Mouse (Mus musculus) C2C12 (cell line): Measurements from ENCODE around the gene Ccdc184.

ENCODE experiments used
- CTCF ChIP-seq: IDR thresholded peaks from one replicate; pipeline ENCODE4 v1.5.1; 2011; ENCODE audit not compliant: control insufficient read depth, insufficient read depth, insufficient read length
- MAX ChIP-seq: IDR thresholded peaks from one replicate; pipeline ENCODE4 v1.6.1; 2011; ENCODE audit warnings: mild to moderate bottlenecking, control low read depth
- MYOG ChIP-seq: IDR thresholded peaks from one replicate; pipeline ENCODE4 v1.6.1; 2011; ENCODE audit not compliant: control insufficient read depth, insufficient read length; ENCODE audit errors: extremely low read depth
- USF1 ChIP-seq: IDR thresholded peaks from one replicate; pipeline ENCODE4 v1.6.1; 2011; ENCODE audit warnings: low read depth, mild to moderate bottlenecking, control low read depth, moderate library complexity

GRCm38 (mm10) chr15:98181132-98181711 is 14.3 kb downstream of the Ccdc184 start:
- TF ChIP-seq CTCF = peak; percentile 48
- no peak for TF ChIP-seq USF1
- peak; percentile 32 for TF ChIP-seq MAX
- no peak for TF ChIP-seq MYOG
